Mouse (Mus musculus): ENCODE measurements around the gene H2-T3.
"Not testable (repeated sequence)": the region's sequence is repeated elsewhere in the genome, so short reads cannot be mapped to it uniquely, and the experiment has no call there.

H2-T3 gene

GRCm38 (mm10) chr17:36176132-36176531, 14.0 kb downstream of the H2-T3 start:
- not testable (repeated sequence) for DNase-seq

- no peak for DNase-seq
These were observed 19.7 kb downstream of the H2-T3 start for GRCm38 (mm10) chr17:36170287-36170814.

- DNase-seq, result no peak
These were observed 20.3 kb downstream of the H2-T3 start for GRCm38 (mm10) chr17:36169753-36170152.

- DNase-seq, result not testable (repeated sequence)
These were observed 21.0 kb downstream of the H2-T3 start for GRCm38 (mm10) chr17:36169094-36169493.

DNA sequence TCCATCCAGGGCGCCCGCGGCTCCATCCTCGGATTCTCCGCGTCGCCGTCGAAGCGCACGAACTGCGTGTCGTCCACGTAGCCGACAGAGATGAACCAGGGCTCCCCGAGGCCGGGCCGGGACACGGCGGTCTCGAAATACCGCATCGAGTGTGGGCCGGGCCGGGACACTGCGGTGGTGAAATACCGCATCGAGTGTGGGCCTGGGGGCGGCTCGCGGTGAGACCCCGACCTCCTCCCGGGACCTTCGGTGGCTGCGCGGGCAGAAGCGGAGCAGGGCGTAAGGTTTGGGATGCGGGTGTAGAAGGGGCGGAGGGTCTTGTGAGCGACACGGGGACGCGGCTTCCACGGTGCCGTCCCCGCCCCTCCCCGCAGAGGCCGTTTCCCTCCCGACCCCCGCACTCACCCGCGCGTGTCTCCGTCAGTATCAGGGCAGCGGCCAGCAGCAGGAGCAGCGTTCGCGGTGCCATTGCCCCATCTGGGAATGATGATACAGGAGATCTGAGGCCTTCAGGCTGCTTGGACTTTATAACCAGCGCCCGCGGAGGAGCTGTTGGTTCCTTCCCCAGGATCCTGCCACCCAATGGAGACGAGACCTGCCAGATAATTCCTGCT, 21.9 kb downstream of the H2-T3 start, which contains the start of gene Gm8909:
Gene Gm8909, minus strand, starts transcription at position 499 of the 614 bp plus-strand sequence.
- DNase-seq, result peak; percentile 11

- peak; percentile 20 for DNase-seq
These were observed 22.6 kb downstream of the H2-T3 start for GRCm38 (mm10) chr17:36167306-36168038.

DNA sequence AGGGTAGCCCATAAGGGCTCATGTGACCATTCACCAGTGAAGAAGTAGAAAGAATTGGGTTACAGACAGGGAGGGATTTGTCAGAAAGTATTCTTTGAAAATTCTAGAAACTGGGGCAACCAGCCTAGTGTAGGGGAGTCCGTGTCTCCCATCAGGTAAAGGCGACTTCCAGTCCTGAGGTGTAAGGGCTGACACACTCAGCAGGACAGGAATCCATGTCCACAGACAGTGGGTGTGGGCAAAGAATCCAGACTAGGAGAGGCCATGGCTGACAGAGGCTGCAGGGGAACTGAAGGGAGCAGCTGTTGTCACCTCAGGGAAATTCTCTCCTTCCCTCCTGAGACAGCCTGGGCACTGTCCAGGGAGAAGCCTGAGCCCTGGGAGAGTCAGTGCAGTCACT, 23.2 kb downstream of the H2-T3 start:
- not testable (repeated sequence) for DNase-seq

DNA sequence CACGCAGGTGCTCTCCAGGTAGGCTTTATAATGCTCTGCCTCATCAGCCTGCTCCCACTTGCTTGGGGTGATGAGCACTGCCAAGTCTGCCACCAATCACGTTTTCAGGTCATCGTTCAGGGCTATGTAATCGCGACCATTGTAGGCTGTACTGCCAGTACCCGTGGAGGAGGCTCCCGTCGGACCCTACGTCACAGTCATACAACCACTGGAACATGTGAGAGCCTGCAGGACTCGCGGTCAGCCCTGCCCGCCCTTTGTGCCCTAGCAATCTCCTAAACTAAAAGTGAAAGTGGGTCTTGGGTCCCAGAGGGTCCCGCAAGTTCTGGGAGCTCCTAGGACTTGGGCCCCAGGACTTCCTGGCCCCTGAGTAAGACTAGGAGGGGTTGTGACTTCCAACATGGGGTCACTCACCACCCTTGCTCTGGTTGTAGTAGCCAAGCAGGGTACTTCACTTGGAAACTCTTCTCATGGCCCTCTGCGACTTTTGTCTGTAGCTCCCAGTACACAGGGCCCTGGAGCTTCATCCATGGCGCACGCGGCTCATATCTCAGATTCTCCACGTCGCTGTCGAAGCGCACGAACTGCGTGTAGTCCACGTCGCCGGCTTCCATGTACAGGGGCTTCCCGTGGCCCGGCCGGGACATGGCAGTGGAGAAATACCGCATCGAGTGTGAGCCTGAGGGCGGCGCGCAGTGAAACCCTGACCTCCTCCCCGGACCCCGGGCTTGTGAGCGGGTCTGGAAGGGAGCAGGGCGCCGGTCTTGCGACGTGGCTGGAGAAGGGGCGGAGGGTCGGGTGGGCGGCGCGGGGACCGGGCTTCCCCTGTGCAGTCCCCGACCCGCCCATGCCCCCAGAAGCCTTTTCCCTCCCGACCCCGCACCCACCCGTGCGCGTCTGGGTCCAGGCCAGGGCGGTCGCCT, 28.7 kb downstream of the H2-T3 start:
- DNase-seq, result peak; percentile 29

DNA sequence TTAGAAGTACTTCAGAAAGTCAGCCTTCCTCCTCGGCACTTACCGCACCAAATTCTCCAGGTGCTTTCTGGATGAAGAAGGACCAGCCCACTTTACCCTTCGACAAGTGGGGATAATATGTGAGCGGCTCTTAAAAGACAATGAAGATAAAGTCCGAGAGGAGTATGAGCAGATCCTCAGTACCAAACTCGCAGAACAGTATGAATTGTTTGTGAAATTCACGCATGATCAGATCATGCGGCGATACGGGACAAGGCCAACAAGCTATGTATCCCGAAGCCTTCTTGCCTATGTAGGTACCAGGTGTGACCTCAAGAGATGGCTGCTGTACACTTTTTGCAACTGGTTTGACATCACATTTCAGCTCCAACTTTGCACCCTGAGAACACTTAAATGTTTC, 31.8 kb downstream of the H2-T3 start:
- DNase-seq, result not testable (repeated sequence)

- DNase-seq, result peak; percentile 29
These were observed 32.3 kb downstream of the H2-T3 start for GRCm38 (mm10) chr17:36157782-36158181.

DNA sequence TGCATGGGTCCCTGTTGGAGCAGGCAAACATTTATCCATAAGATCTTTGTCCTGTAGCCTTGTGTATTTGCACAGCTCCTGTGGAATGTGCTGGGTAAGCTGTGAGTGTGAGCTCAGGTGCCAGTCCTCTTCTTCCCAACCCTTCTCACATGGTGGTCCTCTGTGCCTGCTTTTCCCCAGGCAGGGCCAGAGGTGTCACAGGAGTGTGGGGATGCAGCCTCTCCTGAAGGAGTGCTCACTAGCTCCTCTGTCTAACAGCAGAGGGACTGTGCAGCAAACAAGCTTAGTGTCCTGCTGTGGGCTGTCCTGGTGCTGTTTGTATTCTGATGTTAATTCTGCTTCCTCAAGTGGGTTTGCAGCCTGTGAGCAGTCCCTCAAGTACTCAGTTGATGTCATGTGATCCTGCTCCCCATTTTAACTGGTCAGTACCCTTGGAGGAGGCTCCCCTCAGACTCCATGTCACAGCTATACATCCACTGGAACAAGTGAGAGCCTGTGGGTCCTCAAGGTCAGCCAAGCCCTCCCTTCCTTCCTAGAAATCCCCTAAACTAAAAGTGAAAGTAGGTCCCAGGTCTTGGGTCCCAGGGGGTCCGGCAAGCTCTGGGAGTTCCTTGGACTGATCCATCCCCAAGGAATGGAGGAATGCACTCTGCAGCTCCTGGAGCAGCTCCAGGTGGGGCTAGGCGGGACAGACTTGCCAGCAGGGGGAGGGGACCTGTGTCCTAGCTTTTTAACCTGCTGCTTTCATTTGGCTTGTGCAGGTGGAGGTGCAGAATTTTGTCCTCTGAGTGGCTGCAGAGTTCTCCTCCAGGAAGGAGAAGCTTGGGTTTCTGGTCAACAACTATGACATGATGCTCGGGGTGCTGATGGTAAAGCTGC, 35.6 kb downstream of the H2-T3 start:
- no peak for DNase-seq

- DNase-seq, result not testable (repeated sequence)
These were observed 38.9 kb downstream of the H2-T3 start for GRCm38 (mm10) chr17:36151200-36151599.

GRCm38 (mm10) chr17:36148468-36148867, 41.6 kb downstream of the H2-T3 start:
- not testable (repeated sequence) for DNase-seq

DNA sequence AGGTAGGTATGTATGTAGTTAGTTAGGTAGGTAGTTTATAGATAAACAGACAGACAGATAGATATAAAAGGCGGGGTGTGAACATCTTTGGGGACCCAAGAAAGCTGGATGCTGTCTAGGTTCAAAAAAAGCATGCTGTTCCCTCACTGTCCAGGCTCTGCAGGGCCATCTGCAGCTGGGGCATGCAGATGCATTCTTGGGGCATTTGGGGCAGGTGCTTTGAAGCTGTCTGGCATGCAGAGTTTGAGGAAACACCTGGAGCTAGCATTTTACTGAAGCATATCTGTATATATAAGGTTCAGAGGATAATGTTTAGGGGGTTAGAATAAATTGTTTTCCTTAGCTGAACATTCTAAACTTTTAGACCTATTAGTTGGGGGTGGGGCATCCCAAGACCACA, 43.1 kb downstream of the H2-T3 start:
- not testable (repeated sequence) for DNase-seq

- DNase-seq, result not testable (repeated sequence)
These were observed 44.3 kb downstream of the H2-T3 start for GRCm38 (mm10) chr17:36145861-36146156.

GRCm38 (mm10) chr17:36145111-36145860, 44.8 kb downstream of the H2-T3 start:
- DNase-seq, result peak; percentile 37

GRCm38 (mm10) chr17:36136299-36136848, 53.7 kb downstream of the H2-T3 start:
- not testable (repeated sequence) for DNase-seq
